Mouse (Mus musculus) B cell, adult 2 months (primary cell): Measurements from ENCODE around the gene Hoxa7.

ENCODE experiments used
- DNase-seq, 2 experiments: peaks; one replicate each; pipeline ENCODE4 v3.0.0; 2022

Hoxa7 gene

GRCm38 (mm10) chr6:52221337-52221992 is at the start of gene Hoxa7:
Hoxa7 (minus strand) TSS chr6:52221854.
- peak; percentile 86 to 88 for DNase-seq

GRCm38 (mm10) chr6:52270494-52271480 is 49.1 kb upstream of the Hoxa7 start:
- peak; percentile 55 to 64 for DNase-seq

GRCm38 (mm10) chr6:52268756-52269155 is 47.1 kb upstream of the Hoxa7 start:
- DNase-seq = no peak

- DNase-seq = no peak
Observed at GRCm38 (mm10) chr6:52268341-52268740, 46.7 kb upstream of the Hoxa7 start.

- no peak for DNase-seq
Observed at GRCm38 (mm10) chr6:52267691-52268090, 46.0 kb upstream of the Hoxa7 start.

- DNase-seq = no peak
Observed at GRCm38 (mm10) chr6:52267221-52267620, 45.6 kb upstream of the Hoxa7 start.

GRCm38 (mm10) chr6:52266666-52266985 is 45.0 kb upstream of the Hoxa7 start:
- DNase-seq = no peak

GRCm38 (mm10) chr6:52265913-52266665 is 44.4 kb upstream of the Hoxa7 start:
- DNase-seq = peak; percentile 15 to 30

GRCm38 (mm10) chr6:52265306-52265912 is 43.8 kb upstream of the Hoxa7 start:
- peak; percentile 18 to 23 for DNase-seq

GRCm38 (mm10) chr6:52264106-52264790 is 42.6 kb upstream of the Hoxa7 start:
- peak; percentile 9 to 23 for DNase-seq

- DNase-seq = no peak
Observed at GRCm38 (mm10) chr6:52263321-52263585, 41.6 kb upstream of the Hoxa7 start.

GRCm38 (mm10) chr6:52262463-52263320 is 41.0 kb upstream of the Hoxa7 start:
- DNase-seq = peak in 1 of 2 experiments; percentile 30

GRCm38 (mm10) chr6:52261751-52262462 is 40.3 kb upstream of the Hoxa7 start:
- peak in 1 of 2 experiments; percentile 45 for DNase-seq

GRCm38 (mm10) chr6:52260654-52261575 is 39.3 kb upstream of the Hoxa7 start, which contains the start of gene Hoxa13:
Hoxa13 (minus strand) TSS chr6:52260880.
- peak; percentile 44 to 58 for DNase-seq

- peak; percentile 43 to 52 for DNase-seq
Observed at GRCm38 (mm10) chr6:52259811-52260261, 38.2 kb upstream of the Hoxa7 start.

GRCm38 (mm10) chr6:52259081-52259790 is 37.6 kb upstream of the Hoxa7 start:
- peak; percentile 30 to 45 for DNase-seq

- DNase-seq = peak; percentile 90 to 91
Observed at GRCm38 (mm10) chr6:52256956-52257355, 35.3 kb upstream of the Hoxa7 start.
